Mouse (Mus musculus) testis, postnatal 14 days (tissue): Measurements from ENCODE around the gene Cutc.

Experiments used
- DNase-seq: peaks from one replicate; pipeline ENCODE4 v3.0.0; 2021; ENCODE audit warnings: low spot score

Gene Cutc

DNA sequence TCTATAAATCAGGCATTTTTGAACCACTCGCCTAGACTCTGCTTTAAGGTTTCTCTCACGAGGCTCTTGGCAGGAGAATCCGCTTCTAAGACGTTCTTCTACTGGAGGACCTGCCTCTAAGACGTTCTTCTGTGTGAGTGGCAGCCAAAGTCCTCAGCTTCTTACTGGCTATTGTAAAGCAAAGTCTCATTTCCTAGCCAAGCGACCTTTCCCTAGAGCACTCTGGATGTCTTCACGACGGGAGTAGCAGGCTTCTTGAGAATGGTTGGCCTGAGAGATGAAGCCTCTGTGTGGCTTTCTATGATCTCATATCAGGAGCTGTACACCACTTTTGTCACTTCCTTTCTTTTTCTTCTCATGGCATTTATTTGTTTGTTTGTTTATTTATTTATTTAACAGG is 42.7 kb downstream of the Cutc start:
- no peak for DNase-seq

GRCm38 (mm10) chr19:43797216-43797615 is 44.4 kb downstream of the Cutc start:
- DNase-seq = peak; percentile 68

DNA sequence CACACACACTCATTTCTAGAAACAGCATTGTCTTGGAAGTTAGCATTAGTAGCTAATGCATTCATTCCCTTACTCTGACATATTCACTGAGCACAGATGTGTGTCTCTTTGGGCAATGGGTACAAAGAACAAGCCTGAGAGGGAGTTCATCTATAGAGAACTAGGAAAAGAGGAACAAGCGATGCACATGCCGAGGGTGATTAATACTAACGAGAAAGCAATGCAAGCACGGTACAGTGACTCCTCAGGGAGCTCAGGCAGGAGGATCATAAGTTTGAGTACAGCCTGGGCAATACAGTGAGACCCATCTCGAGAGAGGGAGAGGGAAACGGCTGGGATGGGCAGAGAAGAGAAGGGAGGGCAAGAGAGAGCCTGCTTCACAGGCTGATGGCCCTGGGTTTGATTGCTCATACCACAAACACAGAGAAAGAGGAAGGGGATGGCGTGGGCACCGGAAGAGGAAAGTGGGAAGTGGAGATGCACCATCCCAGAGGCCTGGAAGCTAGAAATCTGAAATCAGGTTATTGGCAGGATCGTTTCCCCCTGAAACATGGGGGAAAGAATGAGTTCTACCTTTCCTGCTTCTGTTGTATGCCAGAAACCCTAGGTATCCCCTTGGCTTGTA is 48.7 kb downstream of the Cutc start:
- DNase-seq = no peak

DNA sequence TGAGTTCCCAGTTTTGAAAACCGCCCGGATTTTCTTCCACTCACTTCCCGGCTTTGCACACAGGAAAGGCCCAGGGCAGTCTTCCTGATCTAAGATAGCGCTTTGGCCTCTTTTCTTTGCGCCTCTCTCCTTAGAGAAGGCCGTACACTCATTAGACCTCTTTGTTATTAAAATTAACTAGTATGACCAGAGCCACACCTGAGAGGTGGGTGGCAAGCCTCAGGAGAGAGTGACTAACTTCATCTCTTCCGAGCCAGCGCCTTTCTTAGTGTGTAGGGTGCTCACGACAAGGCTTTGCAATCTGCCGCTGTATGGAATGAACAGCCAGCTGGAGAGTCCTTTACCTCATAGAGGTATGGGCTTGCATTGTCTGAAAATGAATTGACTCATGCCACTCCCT is 51.1 kb downstream of the Cutc start:
- DNase-seq = no peak

- no peak for DNase-seq
Measured at GRCm38 (mm10) chr19:43809331-43809730, 56.5 kb downstream of the Cutc start.

GRCm38 (mm10) chr19:43811419-43811818 is 58.6 kb downstream of the Cutc start:
- no peak for DNase-seq

DNA sequence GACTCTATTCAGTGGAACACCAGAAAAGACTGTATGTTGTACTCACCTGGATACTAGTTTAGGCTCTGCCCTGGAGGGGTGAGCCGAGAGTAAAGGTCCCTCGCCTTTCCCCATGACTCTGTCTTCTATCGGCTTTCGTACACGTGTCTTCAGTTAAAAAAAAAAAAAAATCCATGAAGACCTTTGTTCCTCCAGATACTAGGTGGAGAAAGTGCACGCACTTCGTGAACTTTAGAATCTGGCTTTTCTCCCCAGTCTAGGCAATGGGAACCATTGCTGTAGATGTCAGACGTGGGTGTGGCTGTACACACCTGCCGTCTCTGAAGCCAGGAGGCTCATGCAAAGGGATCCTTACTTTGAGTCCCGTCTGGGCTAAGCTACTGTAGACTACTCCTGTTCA is 60.5 kb downstream of the Cutc start:
- DNase-seq = no peak

DNA sequence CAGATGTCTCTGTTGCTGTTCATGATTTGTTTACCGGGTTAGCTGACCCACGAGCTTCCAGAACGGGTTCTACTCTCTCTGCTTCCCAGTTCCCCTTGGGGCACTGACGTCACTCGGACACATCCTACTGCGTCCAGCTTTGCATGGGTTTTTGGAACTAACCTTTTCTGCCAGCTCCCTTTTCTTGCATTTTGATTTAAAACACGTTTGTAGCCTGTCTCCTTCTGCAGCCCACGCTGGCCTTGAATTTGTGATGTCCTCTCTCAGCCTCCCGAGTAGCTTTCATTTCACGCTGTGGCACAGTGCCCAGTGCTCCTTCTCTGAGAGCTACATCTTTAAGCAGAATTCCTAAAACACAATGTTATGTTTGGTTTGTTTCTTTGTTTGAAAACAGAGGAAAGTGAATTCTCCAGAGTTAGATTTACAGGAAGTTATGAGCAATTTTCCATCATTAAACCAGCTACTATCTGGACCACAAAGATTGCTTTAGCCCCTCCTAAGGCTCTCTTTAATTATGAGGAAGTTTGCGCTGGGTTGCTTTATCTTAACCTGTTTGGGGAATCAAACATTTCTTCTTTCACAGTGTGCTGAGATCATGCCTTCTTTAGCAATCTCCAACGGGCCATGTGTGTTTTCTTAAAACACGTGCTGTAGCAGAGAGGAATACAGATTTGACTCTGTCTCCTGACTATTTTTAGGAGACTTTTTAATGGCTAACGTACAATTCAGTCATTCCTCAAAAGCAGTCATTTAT is 63.0 kb downstream of the Cutc start:
- DNase-seq = peak; percentile 13
